Mouse (Mus musculus) lung, embryonic 14.5 days (tissue): ENCODE results near the gene Brox. TPM values are rescaled to one million over a fixed set of nuclear protein-coding genes. Genes with fewer than 3 reads are reported as not detected.

Experiments
- ATAC-seq: fragments of 200-750 bp; cut with Nextera tagmentation; 2 replicates; pipeline ENCODE4 v1.8.0; 2017; ENCODE audit warnings: mild to moderate bottlenecking, moderate TSS enrichment, moderate library complexity; ENCODE audit not compliant: insufficient read depth
- DNase-seq: peaks from one replicate; pipeline ENCODE4 v3.0.0-alpha.2; 2015
- H3K27ac ChIP-seq: fragments of 300-500 bp; sonication (generic); 2 replicates; pipeline ENCODE4 v1.5.1; 2014; ENCODE audit warnings: low read depth, mild to moderate bottlenecking, moderate library complexity
- H3K27me3 ChIP-seq: fragments of 300-500 bp; sonication (generic); 2 replicates; pipeline ENCODE4 v1.6.1; 2014; ENCODE audit warnings: low read length, control low read depth; ENCODE audit not compliant: insufficient read depth
- H3K36me3 ChIP-seq: fragments of 300-500 bp; sonication (generic); 2 replicates; pipeline ENCODE4 v1.6.1; 2014; ENCODE audit warnings: control low read depth; ENCODE audit not compliant: insufficient read depth
- H3K4me1 ChIP-seq: fragments of 300-500 bp; sonication (generic); 2 replicates; pipeline ENCODE4 v1.6.1; 2014; ENCODE audit warnings: antibody characterized with exemption, control low read depth; ENCODE audit not compliant: insufficient read depth
- H3K4me2 ChIP-seq: fragments of 300-500 bp; sonication (generic); 2 replicates; pipeline ENCODE4 v1.6.1; 2014; ENCODE audit warnings: mild to moderate bottlenecking
- H3K4me3 ChIP-seq: fragments of 300-500 bp; sonication (generic); 2 replicates; pipeline ENCODE4 v1.5.1; 2014; ENCODE audit warnings: low read depth, low read length
- H3K9ac ChIP-seq: fragments of 300-500 bp; sonication (generic); 2 replicates; pipeline ENCODE4 v1.6.1; 2014
- H3K9me3 ChIP-seq: fragments of 300-500 bp; sonication (generic); 2 replicates; pipeline ENCODE4 v1.6.1; 2016; ENCODE audit warnings: low read depth, low read length, control low read depth
- CTCF ChIP-seq: IDR thresholded peaks from 2 replicates; pipeline ENCODE4 v1.5.1; 2016; ENCODE audit warnings: antibody characterized with exemption, low read depth
- WGBS: fragments of 180-500 bp; shearing (Covaris S2); extraction: QIAGEN DNeasy Blood & Tissue Kit; methylation state at CpG from one replicate; pipeline ENCODE4 v1.1.7; 2014; 5-methylcytosine and 5-hydroxymethylcytosine counted together
- polyA plus RNA-seq: library from polyadenylated mRNA; unstranded; fragments of >200 nt; fragmentation: Nextera tagmentation; extraction: Ambion mirVana; gene quantifications from 2 replicates; pipeline ENCODE4 v1.2.1, GENCODE M21; 2014

The Brox gene
- polyA plus RNA-seq, 1 experiment from 2014 or later = 45.3 TPM

- H3K4me2 ChIP-seq = no peak overlapping the region
- H3K27ac ChIP-seq = no peak overlapping the region
- no peak overlapping the region for H3K9ac ChIP-seq
- ATAC-seq = no peak
- DNase-seq = no peak
- H3K4me3 ChIP-seq = no peak overlapping the region
- H3K36me3 ChIP-seq = no peaks in the 10 kb centered on the region
- WGBS = 64% methylated on average over 4 of the region's 4 CpGs
- no peaks in the 10 kb centered on the region for H3K9me3 ChIP-seq
- TF ChIP-seq CTCF = no peak
- no peaks in the 10 kb centered on the region for H3K27me3 ChIP-seq
- no peaks in the 10 kb centered on the region for H3K4me1 ChIP-seq
Observed at GRCm38 (mm10) chr1:183250612-183251011, 46.5 kb downstream of the Brox start.

GRCm38 (mm10) chr1:183248144-183248543 lies 48.9 kb downstream of the Brox start:
- H3K4me1 ChIP-seq = no peaks in the 10 kb centered on the region
- no peak overlapping the region for H3K4me3 ChIP-seq
- 14% methylated on average over 1 of the region's 1 CpGs for WGBS
- no peak for DNase-seq
- H3K4me2 ChIP-seq = no peak overlapping the region
- no peaks in the 10 kb centered on the region for H3K36me3 ChIP-seq
- no peaks in the 10 kb centered on the region for H3K9me3 ChIP-seq
- no peak for ATAC-seq
- H3K27ac ChIP-seq = no peak overlapping the region
- H3K9ac ChIP-seq = no peak overlapping the region
- no peaks in the 10 kb centered on the region for H3K27me3 ChIP-seq
- TF ChIP-seq CTCF = no peak

- 70% methylated on average over 7 of the region's 7 CpGs for WGBS
- Histone ChIP-seq H3K4me1 (no peaks in the 10 kb centered on the region), H3K4me2 (no peak overlapping the region), H3K9me3 (no peaks in the 10 kb centered on the region), H3K36me3 (no peaks in the 10 kb centered on the region), H3K9ac (no peak overlapping the region), H3K27me3 (no peaks in the 10 kb centered on the region), H3K4me3 (no peak overlapping the region), H3K27ac (no peak overlapping the region)
- no peak for TF ChIP-seq CTCF
- no peak for ATAC-seq
- DNase-seq = no peak
Observed at GRCm38 (mm10) chr1:183243293-183243692, 53.8 kb downstream of the Brox start.

- ATAC-seq (no peak), DNase-seq (peak; percentile 81)
- Histone ChIP-seq H3K4me1 (no peaks in the 10 kb centered on the region), H3K36me3 (no peaks in the 10 kb centered on the region), H3K9ac (no peak overlapping the region), H3K9me3 (no peaks in the 10 kb centered on the region), H3K27me3 (no peaks in the 10 kb centered on the region), H3K27ac (no peak overlapping the region), H3K4me3 (no peak overlapping the region), H3K4me2 (no peak overlapping the region)
- WGBS = 17% methylated on average over 2 of the region's 2 CpGs
- TF ChIP-seq CTCF = peak; percentile 82
Observed at GRCm38 (mm10) chr1:183237901-183238300, 59.2 kb downstream of the Brox start.

- DNase-seq (no peak), ATAC-seq (no peak)
- Histone ChIP-seq H3K4me2 (no peak overlapping the region), H3K27me3 (no peaks in the 10 kb centered on the region), H3K4me3 (no peak overlapping the region), H3K9me3 (no peaks in the 10 kb centered on the region), H3K4me1 (no peaks in the 10 kb centered on the region), H3K27ac (no peak overlapping the region), H3K9ac (no peak overlapping the region), H3K36me3 (no peaks in the 10 kb centered on the region)
- no peak for TF ChIP-seq CTCF
- WGBS = 80% methylated on average over 5 of the region's 5 CpGs
Observed at GRCm38 (mm10) chr1:183236460-183236859, 60.6 kb downstream of the Brox start.

- Histone ChIP-seq H3K9me3 (no peaks in the 10 kb centered on the region), H3K4me1 (no peaks in the 10 kb centered on the region), H3K4me3 (no peak overlapping the region), H3K27ac (no peak overlapping the region), H3K4me2 (no peak overlapping the region), H3K36me3 (no peaks in the 10 kb centered on the region), H3K9ac (no peak overlapping the region), H3K27me3 (no peaks in the 10 kb centered on the region)
- 62% methylated on average over 11 of the region's 11 CpGs for WGBS
- no peak for TF ChIP-seq CTCF
- DNase-seq = no peak
- ATAC-seq = no peak
Observed at GRCm38 (mm10) chr1:183233679-183234174, 63.3 kb downstream of the Brox start.

GRCm38 (mm10) chr1:183232985-183233678 lies 63.9 kb downstream of the Brox start:
- 61% methylated on average over 7 of the region's 7 CpGs for WGBS
- H3K4me2 ChIP-seq = no peak overlapping the region
- no peak overlapping the region for H3K27ac ChIP-seq
- H3K9ac ChIP-seq = no peak overlapping the region
- H3K4me1 ChIP-seq = no peaks in the 10 kb centered on the region
- H3K4me3 ChIP-seq = no peak overlapping the region
- no peaks in the 10 kb centered on the region for H3K27me3 ChIP-seq
- no peaks in the 10 kb centered on the region for H3K9me3 ChIP-seq
- TF ChIP-seq CTCF = no peak
- DNase-seq (no peak), ATAC-seq (no peak)
- H3K36me3 ChIP-seq = no peaks in the 10 kb centered on the region
